9 mouse cellular contexts compared by ENCODE assay signal in the genomic region with DNA sequence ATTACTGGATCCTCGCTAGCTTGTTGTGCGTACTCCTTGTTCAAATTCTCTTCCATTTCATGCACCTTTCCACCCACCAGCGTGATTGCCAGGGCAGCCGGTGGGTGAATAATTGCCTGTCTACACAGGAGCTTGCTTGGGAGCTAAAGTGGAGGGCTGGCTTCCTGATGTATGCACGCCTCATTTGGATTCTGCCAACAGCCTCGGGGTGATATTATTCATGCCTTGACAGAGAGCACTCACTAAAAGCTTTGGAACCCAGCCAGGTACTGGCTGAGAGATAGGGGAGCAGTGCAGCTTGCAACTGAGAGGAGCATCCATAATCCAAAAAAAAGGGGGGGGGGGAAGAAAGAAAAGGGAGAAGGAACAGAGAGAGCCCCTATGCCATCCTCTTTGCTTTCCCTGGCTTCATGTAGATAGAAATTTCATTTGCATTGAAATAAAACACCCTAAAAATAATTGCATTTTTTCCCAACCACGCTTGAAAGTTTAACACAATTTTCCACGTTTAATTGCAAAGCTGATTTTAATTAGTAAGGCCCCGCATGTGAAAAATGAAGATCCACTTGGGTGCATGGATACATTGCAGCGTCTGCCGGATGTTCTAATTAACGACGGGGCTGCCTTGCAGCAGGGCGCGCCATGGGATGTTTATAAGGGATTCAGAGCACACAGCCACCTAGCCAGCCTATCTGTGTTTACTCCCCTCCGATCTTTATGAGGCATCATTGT.
A peak's percentile ranks its signal among the peaks of the same experiment; 100 is the strongest.
DNase-seq lines count a peak whose midpoint lies in the region; ATAC-seq and TF ChIP-seq lines count a peak whose summit lies in the region.
"Had no signal": no experiment of that assay in that cellular context is flagged by ENCODE, and none has a peak within 500 bp of the region (broad histone marks: within the 10 kb centered on the region; RNA-seq: fewer than 3 reads in every experiment).

No protein-coding gene starts in this region.

- H3K4me1 ChIP-seq in kidney, adult 2 months (ENCODE audit: control insufficient read depth, insufficient read depth, low read length), result no peaks in the 10 kb centered on the region
- no peaks in the 10 kb centered on the region for H3K4me1 ChIP-seq in kidney, embryonic 14.5 days (ENCODE audit: control insufficient read depth, insufficient read depth, low read length)

- H3K27me3 ChIP-seq in kidney, adult 2 months (replicated peaks; ENCODE audit: control insufficient read depth, insufficient read depth, low read length), result no peaks in the 10 kb centered on the region; the same call in 1 of the 2 replicates
- no peaks in the 10 kb centered on the region for H3K27me3 ChIP-seq in kidney, embryonic 14.5 days (ENCODE audit: control insufficient read depth, insufficient read depth, low read length)

- H3K27ac ChIP-seq in kidney, adult 2 months (ENCODE audit: insufficient read depth, low read depth, low read length), result no peak overlapping the region
- no peak overlapping the region for H3K27ac ChIP-seq in kidney, embryonic 14.5 days (ENCODE audit: low read depth, low read length)
- H3K27ac ChIP-seq: kidney, postnatal 0 days had no signal

- no peak for TF ChIP-seq CTCF in kidney, adult 2 months (conservative IDR thresholded peaks at IDR 0.05; ENCODE audit: insufficient read depth, insufficient read length, low read depth, low read length)

- H3K9ac ChIP-seq in kidney, embryonic 14.5 days (ENCODE audit: low read depth, low read length), result no peak overlapping the region

- peak; percentile 5 for DNase-seq in kidney, adult 2 months
- peak; percentile 94 to 95 for DNase-seq in cerebellum, postnatal 10 days
- DNase-seq in gonadal fat pad, adult 2 months (ENCODE audit: low read depth), result peak; percentile 30
- peak; percentile 42 to 85 for DNase-seq in left cerebral cortex, adult 8-10 months (ENCODE audit: low spot score in 2 of 2)
- DNase-seq in retina, postnatal 1 day, result peak; percentile 93
- DNase-seq in thymus, postnatal 4 days, result no peak

- no peaks in the 10 kb centered on the region for H3K9me3 ChIP-seq in kidney, embryonic 14.5 days (ENCODE audit: control insufficient read depth, low read length)

- H3K4me3 ChIP-seq in kidney, adult 2 months (ENCODE audit: insufficient read depth, low read depth, low read length), result no peak overlapping the region
- H3K4me3 ChIP-seq in kidney, embryonic 14.5 days (ENCODE audit: low read length), result no peak overlapping the region

- no peaks in the 10 kb centered on the region for H3K36me3 ChIP-seq in kidney, adult 2 months (ENCODE audit: control insufficient read depth, insufficient read depth, low read length)
- no peaks in the 10 kb centered on the region for H3K36me3 ChIP-seq in kidney, embryonic 14.5 days (ENCODE audit: control insufficient read depth, insufficient read depth, low read length)

- no peak for TF ChIP-seq POLR2A in kidney, adult 2 months (IDR thresholded peaks at IDR 0.05; ENCODE audit: low read depth, low read length)

- H3K4me2 ChIP-seq in kidney, embryonic 14.5 days (replicated peaks; ENCODE audit: low read depth, low read length), result no peak overlapping the region

- 20% methylated on average over 16 of the region's 16 CpGs for WGBS in kidney, adult 2 months
- WGBS in kidney, embryonic 14.5 days, result 26% methylated on average over 16 of the region's 16 CpGs

- ATAC-seq in kidney, embryonic 14.5 days (ENCODE audit: low FRiP score, low TSS enrichment), result no peak; the same call in 1 of the 2 replicates
- ATAC-seq in granulocyte monocyte progenitor cell, adult 5-6 weeks (replicated peaks; ENCODE audit: poor library complexity, severe bottlenecking), result no peak
